Mouse (Mus musculus) cerebellum, postnatal 10 days (tissue): ENCODE measurements around the gene Olfr199.
"Not testable (repeated sequence)": the region's sequence is repeated elsewhere in the genome, so short reads cannot be mapped to it uniquely, and the experiment has no call there.

Experiments used
- DNase-seq, 2 experiments: peaks; one replicate each; pipeline ENCODE4 v3.0.0; 2021; ENCODE audit warnings: mixed read lengths in 2 of 2

Olfr199 gene

GRCm38 (mm10) chr16:59219667-59220066 lies at the start of gene Olfr199:
Gene Olfr199 (minus strand): TSS chr16:59219767.
- not testable (repeated sequence) for DNase-seq

- DNase-seq: not testable (repeated sequence)
These were observed 49.5 kb upstream of the Olfr199 start for GRCm38 (mm10) chr16:59269097-59269496.

DNA sequence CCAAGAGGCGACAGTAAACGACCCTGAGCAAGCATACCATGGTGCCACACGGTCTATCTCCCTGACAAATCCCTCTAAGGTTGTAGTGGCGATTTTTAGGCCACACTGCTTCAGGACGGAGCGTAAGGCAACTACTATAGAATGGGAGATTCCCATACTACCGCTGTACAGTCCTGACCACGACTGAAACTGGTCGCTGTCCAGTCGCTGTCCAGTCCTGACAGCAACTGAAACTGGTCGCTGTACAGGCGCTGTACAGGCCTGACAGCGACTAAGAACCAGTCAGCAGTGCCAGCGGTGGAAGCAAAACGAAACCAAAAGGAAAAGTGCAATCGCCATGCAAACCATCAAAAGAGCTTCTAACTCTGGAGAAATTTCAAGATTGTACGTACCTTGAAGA lies 30.1 kb upstream of the Olfr199 start:
- DNase-seq: no peak

- not testable (repeated sequence) for DNase-seq
These were observed 1.7 kb downstream of the Olfr199 start for GRCm38 (mm10) chr16:59217861-59218260.

DNA sequence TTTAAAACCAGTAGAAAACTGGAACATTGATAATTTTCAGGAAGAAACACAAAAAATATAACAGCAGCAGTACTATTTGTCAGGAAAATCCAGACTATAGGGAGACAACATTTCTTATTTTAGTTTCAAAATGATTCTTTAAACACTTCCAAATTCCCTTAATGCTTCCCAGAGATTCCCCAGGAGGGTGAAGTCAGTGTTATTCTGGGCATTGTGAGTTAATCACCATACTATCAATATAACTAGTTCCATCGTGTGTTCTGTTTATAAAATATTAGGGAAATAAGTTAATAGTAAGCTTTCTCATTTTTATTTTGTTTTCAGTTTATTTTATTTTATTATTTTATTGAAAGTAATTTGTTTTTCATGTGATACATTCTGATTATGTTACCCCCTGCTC lies 16.1 kb downstream of the Olfr199 start, which contains the start of gene Olfr198:
Olfr198 (minus strand) TSS at position 101 of the 400 bp plus-strand sequence.
- DNase-seq: not testable (repeated sequence)

GRCm38 (mm10) chr16:59170354-59170753 lies 49.2 kb downstream of the Olfr199 start, which contains the start of gene Olfr196:
Gene Olfr196 (minus strand): TSS chr16:59170454.
- DNase-seq: no peak
